Mouse (Mus musculus) heart, embryonic 15.5 days (tissue): Measurements from ENCODE around the gene Gm20695. TPM values are rescaled to one million over a fixed set of nuclear protein-coding genes. Genes with fewer than 3 reads are reported as not detected.

Experiments
- ATAC-seq: fragments of 200-750 bp; cut with Nextera tagmentation; replicated peaks from 2 replicates; pipeline ENCODE4 v1.8.0; 2017; ENCODE audit warnings: low read depth, moderate TSS enrichment; ENCODE audit not compliant: insufficient number of reproducible peaks, insufficient read depth, low FRiP score
- H3K27ac ChIP-seq: fragments of 300-500 bp; sonication (generic); 2 replicates; pipeline ENCODE4 v1.5.1; 2015; ENCODE audit warnings: mild to moderate bottlenecking, inconsistent platforms
- H3K27me3 ChIP-seq: fragments of 300-500 bp; sonication (generic); 2 replicates; pipeline ENCODE4 v1.6.1; 2015; ENCODE audit warnings: inconsistent platforms
- H3K36me3 ChIP-seq: fragments of 300-500 bp; sonication (generic); 2 replicates; pipeline ENCODE4 v1.6.1; 2015; ENCODE audit warnings: mild to moderate bottlenecking, inconsistent platforms
- H3K4me1 ChIP-seq: fragments of 300-500 bp; sonication (generic); replicated peaks from 2 replicates; pipeline ENCODE4 v1.6.1; 2015; ENCODE audit warnings: inconsistent platforms
- H3K4me2 ChIP-seq: fragments of 300-500 bp; sonication (generic); 2 replicates; pipeline ENCODE4 v1.6.1; 2015; ENCODE audit warnings: inconsistent platforms, mild to moderate bottlenecking, moderate library complexity
- H3K4me3 ChIP-seq: fragments of 300-500 bp; sonication (generic); 2 replicates; pipeline ENCODE4 v1.5.1; 2015; ENCODE audit warnings: mild to moderate bottlenecking, inconsistent platforms
- H3K9ac ChIP-seq: fragments of 300-500 bp; sonication (generic); 2 replicates; pipeline ENCODE4 v1.6.1; 2015; ENCODE audit warnings: mild to moderate bottlenecking, inconsistent platforms
- H3K9me3 ChIP-seq: fragments of 300-500 bp; sonication (generic); replicated peaks from 2 replicates; pipeline ENCODE4 v1.6.1; 2016; ENCODE audit warnings: inconsistent platforms
- WGBS: fragments of 180-500 bp; shearing (Covaris S2); methylation state at CpG from one replicate; pipeline ENCODE4 v1.1.7; 2015; ENCODE audit warnings: mixed read lengths; 5-methylcytosine and 5-hydroxymethylcytosine counted together
- polyA plus RNA-seq: library from polyadenylated mRNA; unstranded; fragments of >200 nt; fragmentation: Nextera tagmentation; extraction: Ambion mirVana; gene quantifications from 2 replicates; pipeline ENCODE4 v1.2.1, GENCODE M21; 2015

Gene Gm20695
- polyA plus RNA-seq, 1 experiment from 2014 or later = 0.58 TPM

- H3K27ac ChIP-seq = no peak overlapping the region
- ATAC-seq = no peak
- no peak overlapping the region for H3K9ac ChIP-seq
- 78% methylated on average over 6 of the region's 6 CpGs for WGBS
- peaks cover 40% of the 10 kb centered on the region for H3K36me3 ChIP-seq
- no peaks in the 10 kb centered on the region for H3K27me3 ChIP-seq
- no peaks in the 10 kb centered on the region for H3K9me3 ChIP-seq
- no peak overlapping the region for H3K4me2 ChIP-seq
- H3K4me3 ChIP-seq = no peak overlapping the region
- H3K4me1 ChIP-seq = peaks cover 9% of the 10 kb centered on the region
These were observed 11.6 kb downstream of the Gm20695 start for GRCm38 (mm10) chr16:3896046-3896445.

DNA sequence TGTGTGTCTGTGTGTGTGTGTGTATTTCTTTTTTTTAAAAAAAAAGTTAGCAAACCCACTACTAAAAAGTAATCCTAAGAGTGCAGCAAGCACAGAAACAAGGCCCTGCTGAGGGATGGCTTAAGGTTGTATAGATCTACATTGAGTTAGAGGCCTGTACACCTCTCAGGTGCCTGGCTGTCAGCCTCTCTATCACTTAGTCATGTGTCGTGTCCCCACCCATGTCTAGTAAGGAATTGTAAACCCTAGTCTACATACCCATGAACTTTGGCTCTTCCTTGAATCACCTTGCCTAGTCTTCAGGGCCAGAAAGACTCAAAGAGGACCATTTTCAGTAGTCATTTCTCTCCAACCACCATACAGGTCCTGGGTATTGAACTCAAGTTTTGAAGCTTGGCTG, 12.1 kb downstream of the Gm20695 start:
- no peak for ATAC-seq
- Histone ChIP-seq H3K36me3 (peaks cover 44% of the 10 kb centered on the region), H3K9ac (no peak overlapping the region), H3K4me2 (no peak overlapping the region), H3K27ac (no peak overlapping the region), H3K4me1 (peaks cover 9% of the 10 kb centered on the region), H3K9me3 (no peaks in the 10 kb centered on the region), H3K4me3 (no peak overlapping the region), H3K27me3 (no peaks in the 10 kb centered on the region)
- WGBS = 94% methylated on average over 1 of the region's 1 CpGs

GRCm38 (mm10) chr16:3907471-3907870, 23.0 kb downstream of the Gm20695 start:
- no peak for ATAC-seq
- H3K4me2 ChIP-seq = no peak overlapping the region; the same call in 1 of the 2 replicates
- no peaks in the 10 kb centered on the region for H3K27me3 ChIP-seq
- peaks cover 22% of the 10 kb centered on the region for H3K36me3 ChIP-seq
- H3K4me3 ChIP-seq = 0 out of 2 replicates have a peak overlapping the region, but pooled peaks have one; percentile 74
- no peak overlapping the region for H3K9ac ChIP-seq
- H3K4me1 ChIP-seq = peaks cover 6% of the 10 kb centered on the region; the same call in 1 of the 2 replicates
- no peak overlapping the region for H3K27ac ChIP-seq
- H3K9me3 ChIP-seq = no peaks in the 10 kb centered on the region
- WGBS = 76% methylated on average over 2 of the region's 2 CpGs

DNA sequence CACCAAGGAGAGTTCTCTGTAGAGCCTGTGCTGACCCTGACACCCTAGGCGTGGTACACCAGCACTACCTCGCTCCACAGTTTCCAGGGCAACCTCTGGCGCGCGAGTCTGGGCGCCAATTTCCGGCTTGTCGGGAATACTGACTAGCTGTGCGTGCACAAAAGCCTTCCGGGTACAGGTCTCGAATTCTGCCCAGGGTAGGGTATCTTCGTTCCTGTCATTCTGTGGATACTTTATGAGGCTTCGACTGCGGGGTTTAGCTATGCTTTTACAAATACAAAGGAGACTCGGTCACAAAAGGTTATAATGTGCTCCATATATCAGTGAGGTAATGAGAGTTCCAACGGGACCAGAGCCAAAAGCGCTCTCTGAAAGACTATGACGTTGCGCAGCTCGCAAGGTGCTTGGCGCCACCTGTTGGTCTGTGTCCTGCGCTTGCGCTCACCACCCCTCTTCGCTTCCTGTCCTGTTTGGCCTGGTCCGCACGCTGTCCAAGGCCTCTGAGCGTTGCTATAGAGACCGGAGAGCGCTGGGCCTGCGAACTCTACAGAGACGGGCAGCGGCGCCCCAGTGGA, 24.2 kb downstream of the Gm20695 start, which contains the start of the genes 1700037C18Rik and Cluap1:
Gene 1700037C18Rik (minus strand): TSS at position 153 of the 575 bp plus-strand sequence.
Gene Cluap1 (plus strand): TSS at position 265 of the 575 bp plus-strand sequence.
- peak; percentile 96 for ATAC-seq
- H3K36me3 ChIP-seq = peaks cover 30% of the 10 kb centered on the region

GRCm38 (mm10) chr16:3909118-3909517, 24.7 kb downstream of the Gm20695 start:
- Histone ChIP-seq H3K9ac (peak overlapping the region; percentile 75), H3K4me2 (peak overlapping the region; percentile 89), H3K27ac (peak overlapping the region; percentile 80; the same call in 1 of the 2 replicates), H3K36me3 (peaks cover 32% of the 10 kb centered on the region), H3K4me1 (peaks cover 6% of the 10 kb centered on the region; the same call in 1 of the 2 replicates), H3K9me3 (no peaks in the 10 kb centered on the region), H3K27me3 (no peaks in the 10 kb centered on the region), H3K4me3 (peak overlapping the region; percentile 74)
- WGBS = 5% methylated on average over 20 of the region's 20 CpGs
- no peak; the same call in 1 of the 2 replicates for ATAC-seq

More for the DNA sequence above, 24.2 kb downstream of the Gm20695 start, which contains the start of the genes 1700037C18Rik and Cluap1:
- Histone ChIP-seq H3K27me3 (no peaks in the 10 kb centered on the region), H3K4me3 (peak within 1 kb of the TSS; percentile 74), H3K4me1 (peaks cover 6% of the 10 kb centered on the region; the same call in 1 of the 2 replicates), H3K9me3 (no peaks in the 10 kb centered on the region), H3K9ac (peak within 1 kb of the TSS; percentile 75), H3K27ac (peak within 1 kb of the TSS; percentile 80), H3K4me2 (peak within 1 kb of the TSS; percentile 89)
- under 1% methylated on average over 33 of the region's 33 CpGs for WGBS

GRCm38 (mm10) chr16:3920756-3921155, 36.3 kb downstream of the Gm20695 start:
- H3K27ac ChIP-seq = no peak overlapping the region
- H3K4me3 ChIP-seq = no peak overlapping the region
- no peak overlapping the region for H3K4me2 ChIP-seq
- no peak for ATAC-seq
- no peaks in the 10 kb centered on the region for H3K9me3 ChIP-seq
- WGBS = 76% methylated on average over 2 of the region's 2 CpGs
- H3K36me3 ChIP-seq = peaks cover 38% of the 10 kb centered on the region
- no peaks in the 10 kb centered on the region for H3K4me1 ChIP-seq
- H3K9ac ChIP-seq = no peak overlapping the region
- no peaks in the 10 kb centered on the region for H3K27me3 ChIP-seq

- WGBS = 80% methylated on average over 3 of the region's 3 CpGs
- Histone ChIP-seq H3K4me3 (no peak overlapping the region), H3K36me3 (peaks cover 47% of the 10 kb centered on the region)
These were observed 39.1 kb downstream of the Gm20695 start for GRCm38 (mm10) chr16:3923515-3923914.

DNA sequence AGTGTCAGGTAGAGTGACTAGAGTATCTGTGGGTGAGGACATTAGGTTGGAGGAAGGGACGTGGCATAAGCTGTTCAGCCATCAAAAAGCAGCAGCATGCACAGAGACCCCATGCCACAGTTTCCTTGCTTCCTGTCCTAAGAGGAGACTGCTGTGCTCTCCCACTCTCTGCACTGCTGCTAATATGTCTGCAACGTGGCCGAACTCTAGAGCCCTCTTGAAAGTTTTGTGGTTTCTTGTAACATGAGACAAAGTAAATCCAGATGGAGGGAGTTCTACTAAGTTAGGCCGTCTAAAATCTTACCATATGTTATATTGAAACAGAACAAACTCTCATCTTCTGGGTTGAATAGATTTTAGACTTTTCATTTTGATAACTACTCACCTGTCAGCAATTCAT, 39.5 kb downstream of the Gm20695 start:
- Histone ChIP-seq H3K4me3 (no peak overlapping the region), H3K4me1 (no peaks in the 10 kb centered on the region), H3K27me3 (no peaks in the 10 kb centered on the region), H3K27ac (no peak overlapping the region), H3K9me3 (no peaks in the 10 kb centered on the region), H3K36me3 (peaks cover 47% of the 10 kb centered on the region), H3K4me2 (no peak overlapping the region), H3K9ac (no peak overlapping the region)
- ATAC-seq = no peak
- WGBS = 82% methylated on average over 4 of the region's 4 CpGs

More at GRCm38 (mm10) chr16:3923515-3923914, 39.1 kb downstream of the Gm20695 start:
- H3K4me1 ChIP-seq = no peaks in the 10 kb centered on the region
- no peaks in the 10 kb centered on the region for H3K9me3 ChIP-seq
- H3K27me3 ChIP-seq = no peaks in the 10 kb centered on the region
- no peak overlapping the region for H3K9ac ChIP-seq
- H3K4me2 ChIP-seq = no peak overlapping the region
- ATAC-seq = no peak
- no peak overlapping the region for H3K27ac ChIP-seq

GRCm38 (mm10) chr16:3928582-3928981, 44.1 kb downstream of the Gm20695 start:
- H3K36me3 ChIP-seq = peaks cover 39% of the 10 kb centered on the region
- WGBS = 58% methylated on average over 1 of the region's 1 CpGs
- no peak for ATAC-seq

GRCm38 (mm10) chr16:3929151-3929550, 44.7 kb downstream of the Gm20695 start:
- no peak overlapping the region for H3K27ac ChIP-seq

More at GRCm38 (mm10) chr16:3928582-3928981, 44.1 kb downstream of the Gm20695 start:
- no peak overlapping the region for H3K27ac ChIP-seq
- no peak overlapping the region for H3K4me3 ChIP-seq
- no peaks in the 10 kb centered on the region for H3K4me1 ChIP-seq
- no peak overlapping the region for H3K4me2 ChIP-seq
- no peaks in the 10 kb centered on the region for H3K9me3 ChIP-seq
- no peak overlapping the region for H3K9ac ChIP-seq
- H3K27me3 ChIP-seq = no peaks in the 10 kb centered on the region

GRCm38 (mm10) chr16:3933536-3933935, 49.1 kb downstream of the Gm20695 start:
- no peak overlapping the region for H3K4me3 ChIP-seq
- H3K4me1 ChIP-seq = no peaks in the 10 kb centered on the region
- H3K36me3 ChIP-seq = peaks cover 36% of the 10 kb centered on the region
- 86% methylated on average over 6 of the region's 6 CpGs for WGBS
- H3K4me2 ChIP-seq = no peak overlapping the region
- H3K27me3 ChIP-seq = no peaks in the 10 kb centered on the region
- H3K9ac ChIP-seq = no peak overlapping the region
- no peak for ATAC-seq
- no peaks in the 10 kb centered on the region for H3K9me3 ChIP-seq
- no peak overlapping the region for H3K27ac ChIP-seq

More at GRCm38 (mm10) chr16:3929151-3929550, 44.7 kb downstream of the Gm20695 start:
- Histone ChIP-seq H3K9me3 (no peaks in the 10 kb centered on the region), H3K4me3 (no peak overlapping the region), H3K4me1 (no peaks in the 10 kb centered on the region), H3K4me2 (no peak overlapping the region), H3K27me3 (no peaks in the 10 kb centered on the region), H3K9ac (no peak overlapping the region), H3K36me3 (peaks cover 35% of the 10 kb centered on the region)
- no peak for ATAC-seq
- 72% methylated on average over 7 of the region's 7 CpGs for WGBS

DNA sequence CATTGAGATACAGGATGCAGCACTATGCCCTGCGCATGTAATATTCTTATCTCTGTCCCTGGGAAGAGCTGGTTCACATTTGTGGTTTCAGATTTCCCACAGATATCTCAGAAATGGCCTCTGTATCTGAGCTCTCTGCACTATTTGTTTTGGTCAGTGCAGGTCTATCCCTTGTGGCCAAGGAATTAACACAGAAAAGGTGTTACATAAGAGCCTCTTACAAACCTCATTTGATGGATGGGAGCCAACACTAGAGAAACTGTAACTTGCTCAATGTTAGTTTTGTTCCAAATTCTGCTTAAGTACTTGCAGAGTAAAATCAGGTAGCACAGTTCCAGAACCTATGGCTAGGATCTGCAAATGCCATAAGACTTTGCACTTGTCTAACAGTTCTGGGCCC, 49.6 kb downstream of the Gm20695 start:
- H3K36me3 ChIP-seq = peaks cover 36% of the 10 kb centered on the region
- 92% methylated on average over 1 of the region's 1 CpGs for WGBS

More for the DNA sequence above, 49.6 kb downstream of the Gm20695 start:
- no peak overlapping the region for H3K4me3 ChIP-seq
- no peaks in the 10 kb centered on the region for H3K9me3 ChIP-seq
- no peak overlapping the region for H3K4me2 ChIP-seq
- no peak overlapping the region for H3K27ac ChIP-seq
- no peak overlapping the region for H3K9ac ChIP-seq
- no peaks in the 10 kb centered on the region for H3K27me3 ChIP-seq
- H3K4me1 ChIP-seq = no peaks in the 10 kb centered on the region
- no peak for ATAC-seq
